Mouse (Mus musculus) gastrocnemius, postnatal 14 days (tissue): Measurements from ENCODE around the gene Acot12. TPM values are rescaled to one million over a fixed set of nuclear protein-coding genes. Genes with fewer than 3 reads are reported as not detected.
"Not testable (repeated sequence)": the region's sequence is repeated elsewhere in the genome, so short reads cannot be mapped to it uniquely, and the experiment has no call there.

ENCODE experiments used
- DNase-seq: peaks from one replicate; pipeline ENCODE4 v3.0.0; 2021; ENCODE audit warnings: mixed read lengths
- intact Hi-C: fragments of 180-260 bp; cut with DNase I; formaldehyde crosslinking; loops from one replicate; pipeline ENCODE4 v1.15.1; 2025; ENCODE audit warnings: low total_unique reads
- total RNA-seq, 2 experiments: library from RNA; stranded (reverse); gene quantifications; 2 replicates each; pipeline ENCODE4 v1.2.3; 2021

The Acot12 gene
- total RNA-seq, 2 experiments from 2014 or later = not detected

DNA sequence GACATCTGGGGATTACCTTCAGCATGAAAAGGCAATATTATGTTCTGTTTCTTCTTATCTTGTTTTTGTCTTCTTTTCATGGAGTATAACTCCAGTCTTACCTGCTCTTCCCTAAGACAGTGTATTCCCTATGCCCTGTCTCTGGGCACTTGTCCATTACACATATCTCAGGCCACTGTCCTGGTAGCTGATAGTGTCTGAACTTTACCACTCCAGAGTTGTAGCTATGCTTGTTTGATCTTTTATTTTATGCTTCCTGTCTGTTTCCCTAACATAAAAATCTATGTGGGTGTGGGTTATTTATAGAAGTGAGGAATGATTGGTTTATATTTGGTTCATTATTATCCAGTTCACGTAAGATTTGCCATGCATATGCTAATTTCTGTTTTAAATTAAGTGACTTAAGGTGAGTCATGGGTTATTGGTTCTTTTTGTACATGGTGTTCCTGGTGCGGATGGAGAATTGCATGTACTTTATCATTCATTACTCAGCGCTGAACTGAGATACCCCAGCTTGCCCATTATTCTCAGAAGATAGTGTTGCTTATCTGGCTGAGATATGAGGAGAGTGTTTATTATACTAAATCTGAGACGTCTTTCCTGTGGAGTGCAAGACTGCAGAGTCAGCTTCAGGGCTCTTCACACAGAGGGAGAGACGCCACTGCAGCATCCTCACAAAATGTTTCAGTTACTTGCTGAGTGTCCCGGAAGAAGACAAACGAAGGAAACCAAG, 17.2 kb downstream of the Acot12 start:
- no peak for DNase-seq
- intact Hi-C loops = no loop called here

DNA sequence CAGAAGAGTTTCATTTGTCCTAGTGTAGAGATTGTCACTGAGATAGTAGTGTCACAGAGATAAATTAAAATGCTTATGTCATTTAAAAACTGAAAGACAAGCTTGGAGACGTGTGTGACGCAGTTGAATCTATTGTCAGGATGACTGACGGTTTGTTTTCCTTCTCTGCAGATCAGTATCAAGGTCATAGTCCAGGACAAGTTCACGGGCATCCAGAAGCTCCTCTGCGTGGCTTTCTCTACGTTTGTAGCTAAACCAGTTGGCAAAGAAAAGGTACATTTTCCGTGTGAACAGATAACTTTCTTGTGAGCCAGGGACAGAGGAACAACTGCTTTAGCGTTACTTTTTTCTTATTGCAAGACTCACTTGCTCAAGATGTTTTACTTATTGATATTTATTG, 18.5 kb downstream of the Acot12 start:
- no peak for DNase-seq
- intact Hi-C loops = no loop called here

DNA sequence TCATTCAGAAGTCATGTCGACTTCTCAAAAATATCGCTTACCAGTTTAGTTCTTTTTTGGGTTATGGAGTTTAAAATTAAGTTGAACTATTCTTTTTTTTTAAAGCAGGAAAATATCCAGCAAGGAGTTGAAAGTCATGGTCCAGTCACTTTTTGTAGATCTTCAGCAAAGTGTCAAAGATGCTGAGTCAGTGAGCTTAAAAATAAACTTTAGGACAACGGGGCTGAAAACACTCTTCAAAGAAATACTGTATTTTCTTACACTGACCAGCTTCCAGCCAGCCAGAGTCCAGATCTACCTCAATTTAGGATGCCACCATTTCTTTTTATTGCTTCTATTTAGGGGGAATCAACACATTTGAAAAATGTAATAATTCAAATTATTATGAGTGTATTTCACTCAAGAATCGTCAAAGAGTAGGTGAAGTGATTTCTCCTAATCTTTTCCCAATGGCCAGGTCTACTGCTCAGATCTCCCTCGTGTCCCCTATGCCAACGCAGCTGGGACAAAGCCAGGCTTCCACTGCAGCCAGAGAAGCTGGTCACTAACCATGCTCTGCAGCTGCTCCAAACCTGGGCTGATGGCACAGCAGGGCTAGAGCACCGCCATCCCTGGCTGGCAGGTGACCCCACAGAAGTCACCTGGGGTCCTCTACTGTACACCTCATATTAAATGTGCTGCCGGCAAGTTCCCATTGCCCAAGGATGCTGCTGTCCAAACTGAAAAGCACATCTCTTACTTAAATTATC, 19.2 kb downstream of the Acot12 start:
- DNase-seq = no peak
- intact Hi-C loops = no loop called here

DNA sequence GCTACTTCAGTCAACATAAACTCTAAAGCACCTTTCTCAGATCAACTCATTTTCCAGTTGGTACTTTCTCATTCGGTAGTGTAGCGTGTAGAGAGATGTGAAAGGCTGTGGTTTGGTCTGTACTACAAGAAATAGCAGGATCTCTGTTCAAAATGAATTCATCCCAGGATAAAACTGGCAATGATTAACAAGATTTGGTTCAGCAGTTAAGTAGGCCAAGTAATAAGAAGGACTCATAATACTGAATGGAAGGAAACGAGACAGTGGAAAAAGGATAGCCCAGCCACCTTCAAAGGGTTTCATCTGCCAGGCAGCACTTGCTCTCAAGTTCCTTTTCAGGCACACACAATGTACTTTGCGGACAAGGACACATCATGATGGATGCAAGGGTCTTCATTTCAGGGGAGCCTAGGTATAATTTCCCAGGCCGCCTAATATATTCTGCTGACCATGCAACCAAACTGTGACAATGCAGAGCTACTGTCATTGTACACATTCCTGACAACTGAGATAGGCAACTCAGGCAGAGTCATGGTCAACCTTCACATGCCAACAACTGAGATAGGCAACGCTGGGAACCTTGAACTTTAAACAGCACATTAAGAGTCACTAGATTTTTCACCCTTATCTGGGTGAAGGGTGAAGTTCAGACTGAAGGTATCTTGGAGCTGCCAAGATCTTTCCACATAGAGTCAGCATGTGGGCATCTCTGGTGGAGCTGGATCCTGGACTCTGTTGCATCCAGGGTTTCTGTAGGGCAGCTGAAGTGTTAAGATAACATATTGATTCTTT, 20.5 kb downstream of the Acot12 start:
- no peak for DNase-seq
- intact Hi-C loops = no loop called here

DNA sequence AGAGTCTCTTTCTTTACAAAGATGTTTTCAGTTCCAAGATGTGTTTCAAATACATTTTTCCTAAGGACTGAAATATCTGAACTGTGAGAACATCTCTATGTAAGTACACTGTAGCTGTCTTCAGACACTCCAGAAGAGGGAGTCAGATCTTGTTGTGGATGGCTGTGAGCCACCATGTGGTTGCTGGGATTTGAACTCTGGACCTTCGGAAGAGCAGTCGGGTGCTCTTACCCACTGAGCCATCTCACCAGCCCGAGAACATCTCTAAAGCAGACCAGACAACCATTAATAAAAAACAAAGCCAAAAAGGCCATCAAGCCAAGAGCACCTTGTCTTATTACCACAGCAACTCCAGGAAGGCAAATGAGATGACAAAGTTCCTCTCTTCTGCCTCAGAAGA, 22.3 kb downstream of the Acot12 start:
- intact Hi-C loops, DNase-seq: not testable (repeated sequence)

DNA sequence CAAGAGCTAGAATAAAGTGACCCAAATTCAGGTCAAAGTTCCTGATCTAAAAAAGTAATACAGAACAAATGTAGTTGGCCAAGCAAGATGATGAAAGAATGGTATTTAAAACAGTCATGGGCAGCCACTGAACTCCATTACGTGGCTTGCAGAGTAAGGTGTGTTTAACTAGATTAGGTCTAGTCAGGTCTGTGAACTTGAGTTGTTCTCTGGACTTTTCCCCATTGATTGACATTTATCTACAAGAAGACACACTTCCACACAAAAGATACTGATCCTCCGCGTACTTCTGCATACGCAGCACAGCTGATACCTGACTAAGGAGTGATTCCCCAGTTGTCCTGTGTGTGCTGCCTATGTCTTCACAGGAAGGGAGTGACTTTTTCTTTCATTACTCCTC, 24.3 kb downstream of the Acot12 start:
- intact Hi-C loops = no loop called here
- no peak for DNase-seq

DNA sequence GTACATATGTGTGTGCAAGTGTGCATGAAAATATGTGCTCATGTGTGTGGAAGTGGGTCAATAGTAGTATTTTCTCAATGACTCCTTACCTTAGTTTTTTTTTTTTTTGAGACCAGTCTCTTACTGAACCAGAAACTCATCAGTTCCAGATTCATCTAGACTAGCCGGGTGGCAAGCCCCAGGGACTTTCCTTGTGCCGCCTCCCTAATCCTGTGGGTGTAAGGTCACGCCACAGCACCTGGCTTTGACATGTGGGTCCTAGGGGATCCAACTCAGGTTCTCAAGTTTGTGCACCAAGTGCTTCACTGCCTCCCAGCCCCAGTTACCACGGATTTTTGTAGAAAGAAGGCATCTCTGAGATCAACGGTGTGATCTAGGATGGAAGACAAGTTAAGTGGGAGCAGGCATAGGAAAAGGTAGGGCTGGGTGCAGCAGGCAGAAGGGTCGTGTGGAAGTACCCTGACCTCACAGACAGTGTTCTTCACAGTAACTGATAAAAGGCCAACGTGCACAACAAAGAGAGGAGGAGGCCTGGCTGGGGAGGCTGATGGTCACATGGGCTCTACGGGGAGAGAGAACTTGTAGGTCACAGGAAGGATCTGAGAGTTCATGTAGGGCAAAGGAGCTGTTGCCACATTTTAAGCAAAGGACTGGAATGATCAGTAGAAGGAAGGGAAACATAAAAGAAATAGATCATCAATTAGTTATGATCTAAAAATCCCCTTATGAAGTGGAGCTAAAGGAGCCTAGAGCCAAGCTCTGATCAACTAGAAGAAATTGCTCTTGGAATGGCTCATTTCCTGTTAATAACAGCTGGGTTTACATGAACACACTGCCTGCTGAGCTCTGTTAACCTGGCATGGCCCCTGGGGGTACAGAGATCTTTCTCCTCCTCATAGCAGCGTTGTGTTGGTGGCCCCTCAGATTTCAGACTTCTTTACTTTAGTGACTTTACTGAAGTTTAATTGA, 27.7 kb downstream of the Acot12 start:
- intact Hi-C loops = no loop called here
- no peak for DNase-seq

DNA sequence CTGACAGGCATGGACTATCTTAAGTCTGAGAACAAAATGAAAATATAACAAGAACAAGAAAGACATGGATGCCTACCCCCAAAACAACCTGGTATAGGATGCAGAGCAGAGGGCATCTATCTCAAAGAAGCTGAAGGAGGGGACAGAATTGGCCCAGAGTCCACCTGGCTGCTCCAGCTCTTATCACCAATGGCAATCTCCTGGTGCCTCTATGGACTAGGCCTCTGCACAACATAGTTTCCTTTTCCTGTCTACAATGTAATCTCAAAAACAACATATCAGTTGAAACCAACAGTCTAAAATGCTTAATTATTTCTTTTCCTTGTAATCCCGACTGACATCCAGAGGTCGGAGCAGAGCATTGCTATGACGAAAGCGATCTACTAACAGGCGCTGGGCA, 36.8 kb downstream of the Acot12 start:
- intact Hi-C loops = no loop called here

DNA sequence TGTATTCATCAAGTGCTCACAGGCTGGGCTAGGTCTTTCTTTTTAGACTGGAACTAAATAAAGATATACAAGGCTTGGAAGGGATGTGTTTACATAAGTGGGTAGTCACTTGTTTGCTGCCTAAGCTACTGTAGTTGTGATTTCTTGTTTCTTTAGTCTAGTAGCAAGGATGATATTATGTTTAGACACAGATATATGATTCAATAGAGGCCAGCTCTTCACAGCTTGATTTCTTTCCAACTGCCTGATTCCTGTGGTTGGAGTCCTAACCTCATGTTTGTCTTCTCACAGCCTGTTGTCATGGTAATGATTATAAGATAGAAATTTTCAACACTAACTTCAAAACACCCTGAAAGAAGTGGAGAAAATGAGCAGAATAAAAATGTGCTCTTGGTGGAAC, 38.6 kb downstream of the Acot12 start:
- intact Hi-C loops = no loop called here
- DNase-seq = no peak

More for the DNA sequence above, 36.8 kb downstream of the Acot12 start:
- no peak for DNase-seq

DNA sequence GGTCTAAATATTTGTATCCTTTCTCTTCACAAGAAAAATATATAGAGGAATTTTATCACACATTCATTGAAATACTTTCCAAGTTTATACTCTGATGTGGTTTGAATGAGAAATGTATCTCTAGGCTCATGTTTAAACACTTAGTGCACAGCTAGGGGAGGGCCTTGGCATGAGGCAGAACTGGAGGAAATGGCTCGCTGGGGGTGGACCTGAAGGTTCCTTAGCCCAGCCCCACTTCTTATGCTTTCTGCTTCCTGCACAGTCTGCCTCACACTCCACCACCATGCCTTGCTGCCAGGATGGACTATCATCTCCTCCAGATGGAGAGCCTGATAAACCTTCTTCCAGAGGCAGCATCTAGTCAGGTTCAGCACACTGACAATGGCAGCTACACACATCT, 50.7 kb downstream of the Acot12 start:
- DNase-seq = no peak
- intact Hi-C loops = no loop called here

DNA sequence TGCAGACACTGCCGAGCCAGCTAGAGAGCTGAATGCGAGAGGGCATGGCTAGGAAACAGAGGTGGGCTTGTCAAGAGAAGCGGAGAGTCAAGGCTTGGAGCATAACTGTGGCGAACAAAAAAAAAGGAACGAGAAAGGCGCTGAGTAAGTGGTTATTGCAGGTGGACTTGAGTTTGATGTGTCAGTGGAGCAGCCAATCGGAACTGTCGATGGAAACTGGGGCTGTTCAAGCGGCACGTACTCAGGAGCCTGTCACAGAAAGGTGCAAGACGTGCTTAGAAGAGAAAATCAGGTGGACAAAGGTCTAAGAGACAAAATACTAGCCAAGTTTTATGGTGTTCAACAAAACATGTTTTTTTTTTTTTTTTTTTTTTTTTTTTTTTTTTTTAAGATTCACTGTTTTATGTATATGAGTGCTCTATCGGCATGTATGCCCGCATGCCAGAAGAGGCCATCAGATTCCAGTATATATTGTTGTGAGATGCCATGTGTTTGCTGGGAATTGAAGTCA, 53.7 kb downstream of the Acot12 start:
- no peak for DNase-seq
- intact Hi-C loops = no loop called here

DNA sequence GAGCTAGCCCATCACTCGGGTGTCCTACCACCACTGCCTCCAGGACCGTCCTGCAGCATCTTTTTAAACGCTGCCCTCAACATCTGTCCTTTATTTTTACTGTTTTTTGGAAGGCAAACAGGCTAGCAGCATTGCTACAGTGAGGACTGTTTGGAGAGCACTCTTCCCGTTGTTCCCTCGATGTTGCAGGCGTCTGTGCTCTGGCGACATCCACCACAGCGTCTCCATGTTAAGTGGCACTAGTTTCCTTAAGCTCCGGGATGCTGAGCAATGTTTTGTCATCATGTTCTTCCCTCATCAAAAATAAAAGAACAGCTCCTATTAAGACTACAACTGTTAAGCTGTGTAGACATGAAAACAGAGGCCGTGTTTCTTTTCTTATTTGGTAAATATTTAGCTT, 54.3 kb downstream of the Acot12 start:
- no peak for DNase-seq
- intact Hi-C loops = no loop called here

DNA sequence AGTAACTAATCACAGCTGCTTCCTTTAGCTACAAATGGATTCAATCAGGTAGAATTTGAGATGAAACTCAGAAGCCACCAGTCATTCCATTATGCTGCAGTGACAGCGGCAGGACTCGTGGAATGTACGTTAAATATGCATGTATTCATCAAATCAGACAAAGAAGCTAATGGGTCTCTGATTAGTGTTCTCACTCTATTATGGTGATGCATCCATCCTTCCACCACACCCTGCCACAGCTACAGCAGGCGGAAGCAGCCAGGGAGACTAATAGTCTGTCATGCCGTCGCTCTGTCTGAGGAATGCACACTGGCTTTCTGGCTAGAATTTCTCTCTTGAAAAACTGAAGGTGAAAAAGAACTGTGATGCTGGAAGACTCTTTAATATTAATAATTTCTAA, 54.7 kb downstream of the Acot12 start:
- no peak for DNase-seq
- intact Hi-C loops = no loop called here

DNA sequence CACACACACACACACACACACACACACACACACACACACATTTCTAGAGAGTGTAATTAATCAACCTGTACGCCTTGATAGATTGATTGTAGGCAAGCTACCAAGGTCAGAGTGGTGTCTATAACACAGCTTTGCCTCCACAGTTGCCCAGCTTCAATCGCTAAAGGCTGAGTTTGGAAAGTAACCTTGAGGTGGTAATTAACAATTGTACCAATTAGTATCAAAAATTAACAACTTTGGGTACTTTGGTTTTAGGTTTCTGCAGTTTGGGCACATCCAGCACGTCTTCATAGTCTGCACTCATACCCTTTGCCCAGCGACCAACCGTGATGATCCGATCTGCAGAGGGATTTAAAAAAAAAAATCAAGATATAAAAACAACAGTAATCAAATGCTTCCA, 55.6 kb downstream of the Acot12 start:
- intact Hi-C loops = no loop called here
- DNase-seq = no peak

DNA sequence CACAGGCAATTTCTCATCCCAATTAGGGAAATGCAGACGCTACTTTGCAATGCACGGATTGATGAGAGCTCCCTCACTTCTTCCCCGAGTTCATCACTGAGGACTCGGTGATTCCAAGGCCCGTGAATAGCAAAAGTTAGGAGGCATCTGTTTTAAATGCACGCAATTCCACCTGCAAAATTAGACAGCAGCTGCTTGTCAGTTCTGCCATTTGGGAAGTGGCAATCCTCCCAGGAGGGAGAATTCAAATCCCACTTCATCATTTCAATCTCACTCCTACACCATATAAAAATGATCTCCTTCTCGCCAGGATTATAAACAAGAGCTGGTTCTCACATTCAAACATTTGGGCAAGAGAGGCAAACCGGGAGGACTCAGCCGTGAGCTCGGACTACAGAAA, 56.1 kb downstream of the Acot12 start:
- no peak for DNase-seq
- intact Hi-C loops = no loop called here

DNA sequence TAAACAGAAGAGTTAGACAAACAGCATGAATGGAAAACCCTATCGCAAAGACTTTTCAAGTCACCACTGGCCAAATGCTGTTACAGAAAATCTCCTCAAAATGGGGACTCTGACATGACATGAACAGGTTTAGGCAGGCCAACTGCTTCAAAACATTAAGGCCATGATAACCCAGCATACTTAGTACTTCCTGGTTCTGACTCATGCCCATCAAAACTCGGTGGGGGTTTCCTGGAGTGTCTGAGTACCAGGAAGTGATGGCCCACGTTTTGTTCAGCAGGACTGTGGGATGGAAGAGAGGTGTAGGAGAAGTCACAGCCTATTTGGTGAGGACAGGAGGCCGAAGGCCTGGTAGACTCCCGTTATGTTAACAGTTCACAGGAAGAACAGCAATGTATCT, 60.4 kb downstream of the Acot12 start:
- intact Hi-C loops = no loop called here

DNA sequence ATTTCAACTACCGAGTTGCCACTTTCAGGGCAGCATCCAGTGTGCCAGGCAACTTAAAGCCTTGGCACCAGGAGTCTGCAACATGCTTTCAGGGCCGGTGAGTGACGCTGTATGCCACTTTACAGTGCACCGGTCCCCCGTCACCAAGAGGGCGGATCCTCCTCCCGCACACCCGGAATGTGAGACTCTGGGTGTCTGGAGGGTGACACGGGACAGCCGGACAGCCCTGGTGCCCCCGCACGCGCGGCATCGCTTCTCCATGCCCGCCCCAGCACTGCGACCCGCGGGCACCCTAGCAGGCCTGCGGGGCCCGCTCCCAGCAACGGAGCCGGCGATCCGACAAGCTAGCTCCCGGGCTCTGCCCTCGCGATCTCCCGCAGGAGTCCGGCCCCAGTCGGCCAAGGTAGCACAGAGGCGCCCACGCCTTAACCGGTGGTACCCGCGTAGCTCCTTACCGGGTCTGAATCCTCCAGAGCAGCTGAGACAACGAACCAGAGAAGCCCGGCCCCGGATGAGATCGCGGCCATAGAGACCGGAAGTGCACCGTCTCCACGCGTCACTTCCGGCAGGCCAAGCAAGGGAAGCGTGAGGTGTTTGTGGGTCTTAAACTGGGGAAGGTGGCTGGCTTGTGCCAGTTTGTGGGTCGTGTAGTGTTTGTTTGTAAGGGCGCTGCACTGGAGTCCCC, 66.0 kb downstream of the Acot12 start, which contains the start of gene Zcchc9:
Gene Zcchc9, minus strand, starts transcription at position 551 of the 685 bp plus-strand sequence.
- peak; percentile 85 for DNase-seq

More for the DNA sequence above, 60.4 kb downstream of the Acot12 start:
- no peak for DNase-seq

DNA sequence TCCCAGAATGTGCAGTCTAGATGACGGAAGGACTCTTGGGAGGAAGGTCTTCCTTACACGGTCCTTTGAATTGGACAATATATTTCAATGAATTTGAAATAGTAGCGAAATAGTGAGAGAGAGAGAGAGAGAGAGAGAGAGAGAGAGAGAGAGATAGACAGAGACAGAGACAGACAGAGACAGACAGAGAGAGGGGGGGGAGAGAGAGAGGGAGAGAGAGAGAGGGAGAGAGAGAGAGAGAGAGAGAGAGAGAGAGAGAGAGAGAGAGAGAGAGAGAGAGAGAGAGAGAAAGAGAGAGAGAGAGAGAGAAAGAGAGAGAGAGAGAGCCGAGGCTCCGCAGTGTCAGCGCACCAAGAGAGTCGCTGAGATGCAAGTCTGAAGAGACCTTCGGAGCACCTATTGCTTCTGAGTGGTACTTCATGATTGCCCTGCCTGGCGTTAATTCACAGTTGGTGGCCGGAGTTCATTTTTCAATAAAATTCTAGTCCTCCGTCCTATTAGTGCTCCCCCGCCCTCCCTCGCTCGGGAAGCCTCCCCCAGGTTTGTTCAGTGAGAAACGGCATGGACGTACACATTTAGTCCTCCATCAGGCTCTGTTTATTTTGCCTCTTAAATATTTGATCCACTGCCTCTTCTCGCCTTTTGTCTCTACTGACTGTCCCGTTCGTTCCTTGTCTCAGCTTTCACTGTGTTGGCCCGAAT, 66.7 kb downstream of the Acot12 start:
- intact Hi-C loops = no loop called here
- no peak for DNase-seq

More for the DNA sequence above, 66.0 kb downstream of the Acot12 start, which contains the start of gene Zcchc9:
- intact Hi-C loops = no loop called here
